Mouse (Mus musculus) induced T-regulatory cell, adult 2 months (primary cell): Measurements from ENCODE around the gene Lyrm9.
A peak's percentile ranks its signal among the peaks of the same experiment; 100 is the strongest.

Source experiments
- DNase-seq: peaks from one replicate; pipeline ENCODE4 v3.0.0-alpha.2; 2012; ENCODE audit warnings: low read depth

The Lyrm9 gene

GRCm38 (mm10) chr11:78814461-78814941 lies 11.9 kb upstream of the Lyrm9 start:
- DNase-seq: no peak

- no peak for DNase-seq
These were observed 10.2 kb upstream of the Lyrm9 start for GRCm38 (mm10) chr11:78815986-78816792.

GRCm38 (mm10) chr11:78817311-78818022 lies 8.9 kb upstream of the Lyrm9 start:
- DNase-seq: no peak

- DNase-seq: no peak
These were observed 5.9 kb upstream of the Lyrm9 start for GRCm38 (mm10) chr11:78820337-78821000.

GRCm38 (mm10) chr11:78822792-78823498 lies 3.4 kb upstream of the Lyrm9 start:
- DNase-seq: peak; percentile 86

GRCm38 (mm10) chr11:78827546-78827945 lies 1.2 kb downstream of the Lyrm9 start:
- DNase-seq: no peak

- peak; percentile 32 for DNase-seq
These were observed 2.0 kb downstream of the Lyrm9 start for GRCm38 (mm10) chr11:78828386-78828785.

GRCm38 (mm10) chr11:78829373-78829772 lies 3.0 kb downstream of the Lyrm9 start:
- no peak for DNase-seq

GRCm38 (mm10) chr11:78830180-78830579 lies 3.8 kb downstream of the Lyrm9 start:
- peak; percentile 76 for DNase-seq

GRCm38 (mm10) chr11:78831716-78832115 lies 5.3 kb downstream of the Lyrm9 start:
- no peak for DNase-seq

GRCm38 (mm10) chr11:78832117-78832726 lies 5.8 kb downstream of the Lyrm9 start:
- DNase-seq: no peak

- no peak for DNase-seq
These were observed 6.5 kb downstream of the Lyrm9 start for GRCm38 (mm10) chr11:78832816-78833314.

GRCm38 (mm10) chr11:78836486-78836885 lies 10.1 kb downstream of the Lyrm9 start:
- no peak for DNase-seq

- peak; percentile 83 for DNase-seq
These were observed 11.6 kb downstream of the Lyrm9 start for GRCm38 (mm10) chr11:78837989-78838388.

- no peak for DNase-seq
These were observed 13.1 kb downstream of the Lyrm9 start for GRCm38 (mm10) chr11:78839491-78839890.

- no peak for DNase-seq
These were observed 13.8 kb downstream of the Lyrm9 start for GRCm38 (mm10) chr11:78840141-78840540.

- no peak for DNase-seq
These were observed 15.6 kb downstream of the Lyrm9 start for GRCm38 (mm10) chr11:78841987-78842386.

- no peak for DNase-seq
These were observed 20.2 kb downstream of the Lyrm9 start for GRCm38 (mm10) chr11:78846620-78847019.

- no peak for DNase-seq
These were observed 21.8 kb downstream of the Lyrm9 start for GRCm38 (mm10) chr11:78847884-78848848.

GRCm38 (mm10) chr11:78849859-78850258 lies 23.5 kb downstream of the Lyrm9 start:
- no peak for DNase-seq
